Mouse (Mus musculus): ENCODE measurements around the gene Mfn2. TPM values are rescaled to one million over a fixed set of nuclear protein-coding genes. Genes with fewer than 3 reads are reported as not detected.

The Mfn2 gene
- 100 to 1,000 TPM; 670 to 699 TPM for total RNA-seq (2021)

DNA sequence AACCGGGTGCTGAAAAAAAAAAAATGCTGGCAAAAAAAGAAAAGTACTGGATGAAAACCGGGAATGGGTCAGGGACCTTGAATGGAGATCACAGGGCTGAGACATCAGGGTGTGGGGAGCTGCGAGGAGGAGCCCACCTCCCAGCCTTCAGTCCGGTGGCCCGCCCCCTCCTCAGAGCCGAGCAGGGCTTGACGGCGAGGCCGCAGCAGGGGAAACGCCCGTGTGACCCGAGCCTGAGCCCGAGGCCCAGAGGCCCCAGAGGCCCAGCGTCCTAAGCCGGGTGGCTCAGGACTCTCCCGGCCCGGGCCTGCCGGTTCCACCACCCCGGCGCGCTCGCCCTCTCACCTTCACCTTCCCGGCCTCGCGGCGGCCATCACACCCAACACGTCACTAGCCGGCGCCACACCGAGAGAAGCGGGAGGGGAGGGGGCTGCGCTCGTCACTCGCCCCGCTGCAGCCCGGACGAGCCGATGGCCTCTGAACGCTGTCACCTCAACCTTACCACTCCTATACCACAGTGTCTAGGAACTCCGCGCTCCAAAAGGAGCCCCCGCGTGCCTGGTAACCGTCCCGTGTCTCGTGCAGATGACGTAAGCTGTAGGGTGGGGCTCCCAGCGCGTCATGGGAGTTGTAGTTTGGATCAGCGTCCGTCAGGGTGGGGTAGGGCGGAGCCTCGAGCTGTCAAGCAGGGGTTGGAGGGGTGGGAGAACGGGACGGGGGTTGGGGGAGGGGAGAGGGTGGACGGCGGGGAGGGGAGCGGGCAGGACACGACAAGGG is at the start of gene Mfn2:
Gene Mfn2 (minus strand): TSS at position 392 of the 777 bp plus-strand sequence.
- peak; percentile 89 to 96 for DNase-seq
- intact Hi-C loops (cut with DNase I) = loop anchor here (2.0 kb wide), 2 partner anchors 32 kb away; partner anchors contain the start of gene Plod1

DNA sequence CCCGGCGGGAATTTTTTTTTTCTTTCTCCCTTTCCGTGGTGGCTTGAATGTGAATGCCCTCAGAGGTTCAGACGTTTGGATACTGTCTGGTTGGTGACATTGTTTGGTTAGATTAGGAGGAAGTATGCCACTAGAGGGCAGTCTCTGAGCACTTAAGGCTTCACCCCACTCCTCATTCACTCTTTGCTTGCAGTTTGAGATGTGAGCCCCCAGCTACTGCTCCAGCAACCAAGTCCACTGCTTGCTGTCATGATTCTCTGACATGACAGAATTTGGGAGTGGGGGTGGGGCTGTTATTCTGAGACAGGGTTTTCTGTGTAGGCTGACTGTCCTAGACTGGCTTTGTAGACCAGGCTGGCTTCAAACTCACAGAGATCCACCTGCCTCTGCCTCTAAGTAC is 49.1 kb upstream of the Mfn2 start:
- no peak for DNase-seq
- intact Hi-C loops (cut with DNase I) = loop anchor here (1.0 to 2.0 kb wide), 2 partner anchors 35 to 107 kb away; no protein-coding TSS in a partner anchor

DNA sequence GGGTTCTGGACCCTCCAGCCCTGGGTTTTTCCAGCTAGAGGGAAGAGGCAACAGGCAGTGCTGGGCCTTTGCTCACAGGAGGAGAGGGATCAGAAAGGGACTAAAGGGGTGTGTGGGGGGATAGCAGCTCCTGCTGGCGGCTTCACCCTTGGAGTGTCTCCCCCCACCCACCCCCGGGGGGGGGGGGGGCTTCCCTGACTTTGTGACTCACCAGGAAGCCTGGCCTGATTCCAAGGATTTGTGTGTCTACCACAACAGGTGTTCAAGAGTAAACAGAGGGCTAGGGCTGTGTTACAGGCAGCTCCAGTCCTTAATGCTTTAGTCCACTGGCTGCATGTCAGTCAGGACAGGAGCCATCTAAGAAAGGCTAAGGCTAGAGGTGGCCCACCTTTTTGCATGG is 43.0 kb upstream of the Mfn2 start:
- intact Hi-C loops (cut with DNase I) = no loop called here
- DNase-seq = no peak

DNA sequence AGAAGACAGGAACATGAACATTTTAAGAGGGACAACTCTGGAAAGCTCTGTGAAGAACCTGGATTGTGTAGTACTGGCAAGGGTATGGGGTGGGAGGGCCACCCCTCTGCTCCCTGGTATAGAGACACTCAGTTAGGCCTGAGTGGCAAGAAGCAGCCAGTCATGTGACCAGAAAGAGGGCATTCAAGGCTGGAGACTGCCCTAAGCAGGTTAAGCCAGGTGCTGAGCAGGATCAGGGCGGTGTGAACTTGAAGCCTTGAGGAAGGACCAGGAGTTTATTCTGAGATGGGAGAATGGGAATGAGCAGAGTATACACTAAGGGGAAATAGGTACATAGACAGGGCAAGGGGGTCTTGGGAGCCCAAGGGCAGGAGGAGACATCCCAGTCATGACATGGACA is 38.5 kb upstream of the Mfn2 start:
- intact Hi-C loops (cut with DNase I) = loop anchor here (5.0 kb wide), 1 partner anchor 209 kb away; the partner anchor contains the start of gene Fbxo6
- no peak for DNase-seq

DNA sequence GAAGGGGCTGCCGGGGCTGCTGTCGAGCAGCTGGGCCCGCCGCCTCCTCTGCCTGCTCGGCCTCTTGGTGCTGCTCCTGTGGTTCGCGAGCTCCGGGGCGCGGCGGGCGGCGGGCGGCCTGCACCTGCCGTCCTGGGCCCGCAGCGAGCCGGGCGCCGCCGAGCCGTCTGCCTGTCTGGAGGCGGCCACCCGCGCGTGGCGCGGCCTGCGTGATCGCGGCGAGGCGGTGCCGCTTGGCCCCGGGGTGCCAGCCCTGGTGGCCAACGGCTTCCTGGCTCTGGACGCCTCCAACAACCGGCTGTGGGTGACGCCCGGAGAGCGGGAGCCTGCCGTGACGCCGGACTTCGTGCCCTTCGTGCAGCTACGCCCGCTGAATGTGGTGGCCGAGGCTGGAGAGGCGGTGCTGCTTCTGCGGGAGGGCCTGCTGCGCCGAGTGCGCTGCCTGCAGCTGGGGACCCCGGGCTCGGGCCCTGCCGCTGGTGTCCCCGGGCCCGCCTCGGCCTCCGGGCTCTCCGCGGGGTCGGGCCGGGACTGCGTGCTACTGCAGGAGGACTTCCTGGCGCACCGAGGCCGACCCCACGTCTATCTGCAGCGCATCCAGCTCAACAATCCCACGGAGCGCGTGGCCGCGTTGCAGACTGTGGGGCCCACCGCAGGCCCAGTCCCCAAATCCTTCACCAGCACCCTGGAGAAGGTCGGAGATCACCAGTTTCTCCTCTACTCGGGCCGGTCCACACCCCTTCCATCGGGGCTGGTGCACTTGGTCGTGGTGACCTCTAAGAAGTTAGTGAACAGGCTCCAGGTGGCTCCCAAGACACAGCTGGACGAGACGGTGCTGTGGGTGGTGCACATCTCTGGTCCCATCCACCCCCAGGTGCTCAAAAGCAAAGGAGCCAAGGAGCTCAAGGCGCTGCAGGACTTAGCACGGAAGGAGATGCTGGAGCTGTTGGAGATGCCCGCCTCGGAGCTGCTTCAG is 36.8 kb upstream of the Mfn2 start:
- DNase-seq = no peak
- intact Hi-C loops (cut with DNase I) = loop anchor here (2.0 to 5.0 kb wide), 2 partner anchors 73 to 211 kb away; partner anchors contain the start of genes Fbxo6, Fv1 and Miip

GRCm38 (mm10) chr4:147940576-147941044 is 36.1 kb upstream of the Mfn2 start, which contains the start of gene 2510039O18Rik:
2510039O18Rik (plus strand) TSS chr4:147940895.
- intact Hi-C loops (cut with DNase I) = loop anchor here (2.0 to 5.0 kb wide), 2 partner anchors 72 to 212 kb away; partner anchors contain the start of genes Fbxo6, Fv1 and Miip

GRCm38 (mm10) chr4:147940111-147940510 is 35.6 kb upstream of the Mfn2 start:
- intact Hi-C loops (cut with DNase I) = loop anchor here (2.0 to 5.0 kb wide), 2 partner anchors 71 to 212 kb away; partner anchors contain the start of genes Fbxo6, Fv1 and Miip
- no peak for DNase-seq

More at GRCm38 (mm10) chr4:147940576-147941044, 36.1 kb upstream of the Mfn2 start, which contains the start of gene 2510039O18Rik:
- peak; percentile 80 to 82 for DNase-seq

- intact Hi-C loops (cut with DNase I) = no loop called here
- peak; percentile 65 to 69 for DNase-seq
These were observed 33.9 kb upstream of the Mfn2 start for GRCm38 (mm10) chr4:147938148-147939096.

DNA sequence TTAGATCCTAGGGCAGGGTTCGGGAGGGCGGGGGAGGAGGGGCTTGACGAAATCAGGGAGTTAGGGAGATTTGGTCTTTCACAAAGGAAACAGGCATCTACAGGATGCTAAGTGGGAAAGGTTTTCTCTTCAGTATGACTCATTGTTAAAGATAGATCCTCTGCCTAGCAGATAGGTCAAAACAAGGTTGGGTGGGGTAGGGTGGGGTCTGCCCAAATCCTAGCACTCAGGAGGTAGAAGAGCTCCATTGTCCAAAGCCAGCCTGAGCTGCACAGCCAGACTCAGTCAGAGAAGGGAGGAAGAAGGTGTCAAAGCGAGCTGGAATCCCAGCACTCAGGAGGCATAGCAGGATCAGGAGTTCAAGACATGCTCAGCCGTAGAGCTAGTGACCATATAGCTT is 33.0 kb upstream of the Mfn2 start:
- intact Hi-C loops (cut with DNase I) = loop anchor here (2.0 kb wide), 1 partner anchor 33 kb away; the partner anchor contains the start of gene Mfn2

GRCm38 (mm10) chr4:147937021-147937420 is 32.5 kb upstream of the Mfn2 start:
- intact Hi-C loops (cut with DNase I) = loop anchor here (2.0 kb wide), 1 partner anchor 32 kb away; the partner anchor contains the start of gene Mfn2
- DNase-seq = no peak

More for the DNA sequence above, 33.0 kb upstream of the Mfn2 start:
- peak in 1 of 2 experiments; percentile 33 for DNase-seq

DNA sequence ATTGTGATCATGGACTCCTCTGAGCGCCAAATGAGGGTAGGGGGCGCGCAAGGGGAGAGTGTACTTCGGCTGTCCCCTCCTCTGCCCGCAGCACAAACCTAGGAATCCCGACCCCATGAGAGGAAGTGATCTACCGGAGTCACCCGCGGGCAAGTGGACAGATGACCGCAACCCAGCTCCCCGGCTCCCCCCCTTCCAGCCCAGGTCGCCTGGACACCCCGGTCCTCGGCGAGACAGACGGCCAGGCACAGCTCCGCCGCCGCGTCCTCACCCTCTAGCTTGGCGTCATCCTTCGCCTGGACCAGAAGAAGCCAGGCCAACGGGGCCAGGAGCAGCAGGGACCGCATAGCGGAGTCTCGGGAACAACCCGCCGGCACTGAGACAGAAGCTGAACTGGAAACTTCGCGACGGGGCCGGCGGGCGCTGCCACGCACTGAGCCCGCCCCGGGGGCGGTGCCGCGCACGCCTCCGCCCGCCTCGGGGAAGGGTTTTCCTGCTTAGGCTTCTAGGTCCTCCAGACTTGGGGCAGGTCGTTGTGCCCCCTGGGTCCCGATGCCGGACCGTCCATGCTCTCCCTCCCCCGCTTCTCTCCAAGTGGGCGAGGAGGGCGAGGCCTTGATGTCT is 31.9 kb upstream of the Mfn2 start, which contains the start of gene Plod1:
Gene Plod1 (minus strand): TSS at position 437 of the 624 bp plus-strand sequence.
- peak; percentile 91 to 92 for DNase-seq
- intact Hi-C loops (cut with DNase I) = loop anchor here (2.0 kb wide), 1 partner anchor 32 kb away; the partner anchor contains the start of gene Mfn2

DNA sequence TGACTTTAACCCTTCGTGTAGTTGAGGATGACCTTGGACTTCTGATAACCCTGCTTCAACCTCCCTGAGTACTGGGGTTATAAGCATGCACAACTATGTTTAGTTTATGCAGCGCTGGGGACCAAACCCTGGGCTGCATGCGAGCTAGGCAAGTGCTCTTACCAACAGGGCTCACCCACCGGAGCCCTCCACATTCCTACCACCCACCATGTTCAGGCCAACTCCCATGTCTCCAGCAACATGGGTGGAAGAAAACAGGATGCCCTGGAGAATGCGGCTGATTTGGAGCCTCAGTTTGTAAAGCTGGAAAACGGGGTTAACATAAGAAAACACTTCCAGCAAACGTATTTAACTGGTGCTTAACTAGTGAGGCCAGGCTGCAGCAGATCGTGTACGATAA is 31.4 kb upstream of the Mfn2 start:
- intact Hi-C loops (cut with DNase I) = loop anchor here (2.0 kb wide), 1 partner anchor 31 kb away; the partner anchor contains the start of gene Mfn2
- DNase-seq = no peak

DNA sequence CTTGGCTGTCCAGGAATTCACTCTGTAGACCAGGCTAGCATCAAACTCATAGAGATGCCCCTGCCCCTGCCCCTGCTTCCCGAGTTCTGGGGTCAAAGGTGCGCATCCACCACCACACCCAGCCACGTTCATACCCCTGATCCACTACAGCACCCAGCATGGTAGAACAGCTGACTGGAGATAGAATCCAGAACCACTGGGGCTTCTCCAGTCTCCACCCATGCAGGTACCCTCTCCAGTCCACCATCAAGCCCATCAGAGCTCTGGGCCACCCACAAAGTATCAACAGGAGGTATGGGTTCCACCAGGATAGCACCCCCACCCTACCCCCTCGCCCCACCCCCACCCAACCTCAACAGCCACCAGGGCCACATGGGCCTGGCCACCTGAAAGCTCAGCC is 30.1 kb upstream of the Mfn2 start:
- no peak for DNase-seq
- intact Hi-C loops (cut with DNase I) = no loop called here

DNA sequence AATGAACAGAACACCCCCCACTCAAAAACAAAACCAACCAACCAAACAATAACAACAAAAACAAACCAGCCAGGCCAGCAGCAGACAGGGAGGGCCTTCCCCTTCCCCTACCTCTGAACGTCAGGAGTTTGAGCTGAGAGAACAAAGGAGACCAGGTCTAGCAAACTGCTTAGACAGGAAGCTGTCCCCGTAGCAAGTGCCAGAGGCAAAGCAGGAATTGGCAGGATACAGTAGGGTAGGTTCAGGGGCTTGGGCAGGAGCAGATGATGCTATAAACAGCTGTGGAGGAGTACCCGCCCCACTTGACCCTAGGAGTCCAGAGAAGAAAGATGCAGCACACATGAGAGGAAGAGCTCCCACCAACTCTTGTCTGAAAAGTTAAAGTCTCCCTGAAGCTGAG is 29.6 kb upstream of the Mfn2 start:
- peak in 1 of 2 experiments; percentile 26 for DNase-seq
- intact Hi-C loops (cut with DNase I) = no loop called here

- intact Hi-C loops (cut with DNase I) = no loop called here
- no peak for DNase-seq
These were observed 26.4 kb upstream of the Mfn2 start for GRCm38 (mm10) chr4:147930946-147931345.

GRCm38 (mm10) chr4:147928540-147928939 is 24.0 kb upstream of the Mfn2 start:
- intact Hi-C loops (cut with DNase I) = no loop called here
- no peak for DNase-seq

GRCm38 (mm10) chr4:147928136-147928535 is 23.6 kb upstream of the Mfn2 start:
- intact Hi-C loops (cut with DNase I) = no loop called here

DNA sequence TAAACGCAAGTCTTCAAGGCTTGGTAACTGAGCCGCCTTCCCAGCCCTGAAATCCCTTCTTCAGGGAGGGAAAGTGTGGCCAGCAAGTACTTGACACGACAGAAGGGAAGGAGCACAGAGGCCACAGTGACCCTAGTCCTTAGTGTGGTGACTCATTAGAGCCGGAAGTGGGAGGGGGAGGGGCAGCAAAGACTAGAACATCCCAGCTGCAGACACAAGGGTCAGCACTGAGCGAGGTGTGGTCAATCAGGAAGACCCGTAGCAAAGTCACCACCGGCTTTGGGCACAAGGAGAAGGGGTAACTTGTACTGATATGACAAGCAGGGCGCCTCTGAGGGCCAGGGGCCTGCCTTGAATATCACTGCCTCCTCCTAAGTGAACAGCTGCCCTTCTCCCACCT is 23.2 kb upstream of the Mfn2 start:
- intact Hi-C loops (cut with DNase I) = no loop called here
- peak; percentile 59 to 61 for DNase-seq

More at GRCm38 (mm10) chr4:147928136-147928535, 23.6 kb upstream of the Mfn2 start:
- DNase-seq = no peak
